ENCODE assay signal across 20 mouse cellular contexts in the genomic region with DNA sequence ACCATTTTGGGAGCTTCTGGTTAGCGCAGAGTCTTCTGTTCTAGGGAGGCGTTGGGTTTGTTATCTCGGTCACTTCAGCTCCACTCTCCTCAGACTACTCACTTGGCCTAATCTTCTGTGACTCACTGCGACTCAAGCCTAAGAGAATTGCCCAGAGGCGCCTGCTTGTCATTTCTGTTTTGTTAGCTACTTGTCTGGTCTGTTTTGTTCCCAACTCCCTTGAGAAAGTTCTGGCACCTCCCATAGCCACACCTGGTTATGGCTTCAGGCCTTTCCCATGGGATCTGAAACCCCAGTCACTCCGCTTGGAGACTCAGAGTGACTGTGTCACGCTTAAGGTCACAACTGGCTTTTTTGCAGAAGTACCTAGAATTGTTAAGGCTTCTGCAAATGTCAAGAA. TPM values are rescaled to one million over a fixed set of nuclear protein-coding genes. Genes with fewer than 3 reads are reported as not detected.
A peak's percentile ranks its signal among the peaks of the same experiment; 100 is the strongest.
DNase-seq lines count a peak whose midpoint lies in the region; ATAC-seq and TF ChIP-seq lines count a peak whose summit lies in the region.
"Had no signal": no experiment of that assay in that cellular context is flagged by ENCODE, and none has a peak within 500 bp of the region (broad histone marks: within the 10 kb centered on the region; RNA-seq: fewer than 3 reads in every experiment).

No protein-coding gene starts in this region.

- in situ Hi-C loops in ES-E14 (cut with MboI; ENCODE audit: low sequenced_read_pairs in 2 of 2, unreplicated experiment in 2 of 2): no loop called here

- no peak overlapping the region for H3K4me3 ChIP-seq in ES-E14 (ENCODE audit: insufficient read depth in 1 of 2, low read depth in 1 of 2, low read length in 2 of 2, poor library complexity in 1 of 2, severe bottlenecking in 1 of 2)
- H3K4me3 ChIP-seq in embryonic facial prominence, embryonic 14.5 days (ENCODE audit: low read depth, low read length): no peak overlapping the region
- H3K4me3 ChIP-seq: erythroblast, embryonic 14.5 days; heart, embryonic 12.5 days; kidney, embryonic 15.5 days; limb, embryonic 13.5 days had no signal

- 86% methylated on average over 7 of the region's 7 CpGs for WGBS in embryonic facial prominence, embryonic 14.5 days

- no peaks in the 10 kb centered on the region for H3K27me3 ChIP-seq in embryonic facial prominence, embryonic 14.5 days (replicated peaks; ENCODE audit: control insufficient read depth, insufficient read depth, low read length)
- H3K27me3 ChIP-seq: heart, embryonic 12.5 days had no signal

- peaks cover 3 to 17% of the 10 kb centered on the region in 2 experiments; a peak in 3 of 4 replicates for H3K4me1 ChIP-seq in ES-E14 (ENCODE audit: control insufficient read depth in 2 of 2, insufficient read depth in 2 of 2, low read length in 2 of 2, poor library complexity in 1 of 2)
- peaks cover 12% of the 10 kb centered on the region for H3K4me1 ChIP-seq in embryonic facial prominence, embryonic 14.5 days (ENCODE audit: control insufficient read depth, insufficient read depth, low read length)

- no peak overlapping the region for H3K4me2 ChIP-seq in embryonic facial prominence, embryonic 14.5 days (ENCODE audit: low read depth, low read length)
- H3K4me2 ChIP-seq: heart, embryonic 12.5 days; kidney, embryonic 15.5 days; limb, embryonic 13.5 days had no signal

- no peaks in the 10 kb centered on the region for H3K36me3 ChIP-seq in ES-E14 (ENCODE audit: control insufficient read depth, insufficient read depth, low read length, poor library complexity, severe bottlenecking)
- no peaks in the 10 kb centered on the region for H3K36me3 ChIP-seq in embryonic facial prominence, embryonic 14.5 days (ENCODE audit: control insufficient read depth, insufficient read depth, low read length)
- H3K36me3 ChIP-seq: heart, embryonic 12.5 days; kidney, embryonic 15.5 days; limb, embryonic 13.5 days had no signal

- no peak overlapping the region for H3K27ac ChIP-seq in ES-E14 (ENCODE audit: insufficient read depth, low read depth, low read length, poor library complexity, severe bottlenecking)
- H3K27ac ChIP-seq in embryonic facial prominence, embryonic 14.5 days (replicated peaks; ENCODE audit: low read depth, low read length): no peak overlapping the region
- H3K27ac ChIP-seq: kidney, embryonic 15.5 days; limb, embryonic 13.5 days had no signal

- no peaks in the 10 kb centered on the region for H3K9me3 ChIP-seq in ES-E14 (ENCODE audit: control insufficient read depth, insufficient read depth, low read depth, low read length)
- no peaks in the 10 kb centered on the region for H3K9me3 ChIP-seq in embryonic facial prominence, embryonic 14.5 days (ENCODE audit: control insufficient read depth, low read length)
- H3K9me3 ChIP-seq: heart, embryonic 12.5 days; kidney, embryonic 15.5 days; limb, embryonic 13.5 days had no signal

- DNase-seq in 3T3-L1 (ENCODE audit: low read depth, low spot score) (peak; percentile 91), ES-E14 (ENCODE audit: low read depth, low spot score) (peak; percentile 64)
- peak; percentile 49 for DNase-seq in embryonic facial prominence, embryonic 14.5 days (ENCODE audit: low spot score)
- no peak for DNase-seq in adrenal gland, adult 2 months
- no peak for DNase-seq in frontal cortex, postnatal 14 days (ENCODE audit: low spot score in 2 of 2)
- no peak for DNase-seq in spleen, postnatal 10 days (ENCODE audit: low spot score in 2 of 2)
- DNase-seq: adrenal gland, postnatal 25 days; cerebellum, adult 9-11 months; gastrocnemius, postnatal 14 days; heart, postnatal 36 days; thymus, postnatal 36 days had no signal

- H3K9ac ChIP-seq in ES-E14 (ENCODE audit: insufficient read depth, low read depth, low read length, poor library complexity, severe bottlenecking): no peak overlapping the region
- H3K9ac ChIP-seq in embryonic facial prominence, embryonic 14.5 days (ENCODE audit: low read depth, low read length): no peak overlapping the region
- H3K9ac ChIP-seq: heart, embryonic 12.5 days; kidney, embryonic 15.5 days; limb, embryonic 13.5 days had no signal

- no peak for ATAC-seq in embryonic facial prominence, embryonic 14.5 days (ENCODE audit: low read depth)
- ATAC-seq in megakaryocyte progenitor cell, adult 5-6 weeks (replicated peaks; ENCODE audit: poor library complexity): peak; percentile 20; the same call in 1 of the 2 replicates

TF ChIP-seq in ES-E14, 5 proteins besides CTCF, POLR2A, EP300 and RAD21:
- TF ChIP-seq ZC3H11A (IDR thresholded peaks at IDR 0.05; ENCODE audit: borderline replicate concordance, low read depth, low read length) (no peak), CHD2 (IDR thresholded peaks at IDR 0.05; ENCODE audit: low read depth, low read length) (no peak), MAFK (IDR thresholded peaks at IDR 0.05; ENCODE audit: insufficient read depth, low read depth, low read length) (no peak), HCFC1 (IDR thresholded peaks at IDR 0.05; ENCODE audit: borderline replicate concordance, insufficient read depth, low read length) (no peak), ZNF384 (IDR thresholded peaks at IDR 0.05; ENCODE audit: low read depth, low read length) (no peak)
TF ChIP-seq in ES-E14: peak in this region for 0.

RNA-seq across cellular contexts. Expression of gene Sppl3, which starts 2.6 kb away (rescaled TPM):
- total RNA-seq in ES-E14 (2012; rRNA removed): 56.1 and 72.5 TPM in 2 replicates
- 25.6 and 25.7 TPM in 2 replicates for polyA plus RNA-seq in embryonic facial prominence, embryonic 14.5 days (2014; fragmentation: Nextera tagmentation; extraction: Ambion mirVana)
- 32.0 and 40.2 TPM in 2 replicates for total RNA-seq in megakaryocyte progenitor cell, adult 5-6 weeks (2015)
- 23.4 and 28.6 TPM in 2 replicates for total RNA-seq in megakaryocyte progenitor cell, adult 5-6 weeks (2017)
- total RNA-seq in adrenal gland, adult 2 months (2021): 10 to 100 TPM; 42.3 to 49.4 TPM
- 66.2 and 68.2 TPM in 2 replicates for polyA plus RNA-seq in adrenal gland, adult 2 months (2012; rRNA removed)

RNA-seq across cellular contexts. Expression of gene Hnf1a, which starts 37.4 kb away (rescaled TPM):
- 2.0 and 4.5 TPM in 2 replicates for total RNA-seq in ES-E14 (2012; rRNA removed)
- 0.10 TPM in 2 replicates for polyA plus RNA-seq in embryonic facial prominence, embryonic 14.5 days (2014; fragmentation: Nextera tagmentation; extraction: Ambion mirVana)
- not detected in 2 replicates for total RNA-seq in megakaryocyte progenitor cell, adult 5-6 weeks (2015)
- total RNA-seq in megakaryocyte progenitor cell, adult 5-6 weeks (2017): not detected in 2 replicates
- total RNA-seq in adrenal gland, adult 2 months (2021): under 1 TPM in 1 of 2 experiments, not detected in 1; 0.09 TPM
- 0.03 TPM in 1 of 2 replicates, not detected in the other for polyA plus RNA-seq in adrenal gland, adult 2 months (2012; rRNA removed)
- total RNA-seq: adrenal gland, postnatal 25 days; gastrocnemius, postnatal 14 days; heart, postnatal 36 days; layer of hippocampus, adult 8-10 months; left cerebral cortex, adult 8-10 months; megakaryocyte, adult 5-6 weeks; monocyte, adult 5-6 weeks had no signal
- polyA plus RNA-seq: limb, embryonic 13.5 days had no signal

Comparison
In these comparisons a context has a peak if more than half of its experiments do, and no peak if none do; other contexts are left out.
1. DNase-seq: peak in 3T3-L1 (single experiment), ES-E14 (single experiment) and embryonic facial prominence, embryonic 14.5 days (single experiment); none in adrenal gland, adult 2 months (single experiment), frontal cortex, postnatal 14 days (0 of 2) and spleen, postnatal 10 days (0 of 2).